Mouse (Mus musculus): ENCODE data around the gene Ces2h. TPM values are rescaled to one million over a fixed set of nuclear protein-coding genes. Genes with fewer than 3 reads are reported as not detected.
A peak's percentile ranks its signal among the peaks of the same experiment; 100 is the strongest.

Ces2h gene
- polyA plus RNA-seq, 1 experiment = not detected

DNA sequence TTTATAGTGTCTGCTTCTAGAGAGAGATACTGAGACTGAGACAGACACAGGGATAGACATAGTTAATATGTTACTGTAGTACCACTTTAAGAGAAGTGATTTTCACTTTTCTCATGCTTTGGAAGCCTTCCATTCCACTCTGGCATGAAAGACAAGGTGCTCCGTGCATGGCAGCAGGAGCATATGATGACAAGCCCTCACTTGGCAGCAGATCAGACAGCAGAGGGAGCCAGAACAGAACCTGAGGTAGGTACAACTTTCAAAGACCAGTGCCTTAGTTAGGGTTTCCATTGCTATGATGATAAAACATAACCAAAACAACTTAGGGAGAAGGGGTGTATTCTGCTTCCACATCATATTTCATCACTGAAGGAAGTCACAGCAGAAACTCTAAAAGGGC lies 22.4 kb downstream of the Ces2h start:
- no peaks in the 10 kb centered on the region for H3K36me3 ChIP-seq (ENCODE audit: control insufficient read depth, insufficient read depth)
- H3K79me2 ChIP-seq (ENCODE audit: control insufficient read depth, insufficient read depth) = no peaks in the 10 kb centered on the region
- no peaks in the 10 kb centered on the region for H3K79me3 ChIP-seq (ENCODE audit: low read depth)
- no peaks in the 10 kb centered on the region for H3K27me3 ChIP-seq (ENCODE audit: control insufficient read depth, insufficient read depth, insufficient read length)
- H3K4me3 ChIP-seq (ENCODE audit: insufficient read depth, poor library complexity, severe bottlenecking) = no peak overlapping the region
- H3ac ChIP-seq (ENCODE audit: control insufficient read depth, insufficient read length, low read depth) = no peak overlapping the region
- TF ChIP-seq CTCF (IDR thresholded peaks at IDR 0.05; ENCODE audit: control insufficient read depth, insufficient read depth, insufficient read length) = no peak
- TF ChIP-seq USF1 (IDR thresholded peaks at IDR 0.05; ENCODE audit: low read depth) = no peak
- no peak for TF ChIP-seq MYOD1 (IDR thresholded peaks at IDR 0.05; ENCODE audit: control insufficient read depth, insufficient read length, low read depth)
- no peak for TF ChIP-seq MAX (IDR thresholded peaks at IDR 0.05)
- TF ChIP-seq MYOG (IDR thresholded peaks at IDR 0.05; ENCODE audit: control insufficient read depth, extremely low read depth, insufficient read length) = no peak
- TF ChIP-seq CEBPB (IDR thresholded peaks at IDR 0.05; ENCODE audit: low read depth) = no peak
- no peak for TF ChIP-seq FOSL1 (IDR thresholded peaks at IDR 0.05; ENCODE audit: insufficient read depth, low read length, poor library complexity, severe bottlenecking)

DNA sequence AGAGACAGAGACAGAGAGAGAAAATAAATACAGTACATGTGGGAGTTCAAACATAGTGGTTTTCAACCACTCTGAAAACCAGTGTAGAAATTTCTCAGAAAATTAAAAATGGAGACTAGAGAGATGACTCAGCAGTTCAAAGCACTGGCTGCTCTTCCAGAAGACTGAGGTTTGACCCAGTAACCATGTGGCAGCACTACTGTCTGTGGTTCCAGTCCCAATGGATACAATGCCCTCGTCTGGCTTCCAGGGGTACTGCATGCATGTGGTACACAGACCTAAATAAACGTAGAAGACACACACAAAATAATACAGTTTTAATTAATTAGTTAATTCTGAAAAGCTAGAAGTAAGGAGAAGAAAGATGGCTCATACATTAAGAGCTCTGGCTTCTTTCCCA lies 24.4 kb downstream of the Ces2h start:
- H3K27me3 ChIP-seq (ENCODE audit: control insufficient read depth, insufficient read depth, insufficient read length) = no peaks in the 10 kb centered on the region
- peak; percentile 12 for TF ChIP-seq CTCF (IDR thresholded peaks at IDR 0.05; ENCODE audit: control insufficient read depth, insufficient read depth, insufficient read length)
- TF ChIP-seq MYOD1 (IDR thresholded peaks at IDR 0.05; ENCODE audit: control insufficient read depth, insufficient read length, low read depth) = no peak
- no peaks in the 10 kb centered on the region for H3K79me2 ChIP-seq (ENCODE audit: control insufficient read depth, insufficient read depth)
- no peaks in the 10 kb centered on the region for H3K79me3 ChIP-seq (ENCODE audit: low read depth)
- no peak overlapping the region for H3K4me3 ChIP-seq (ENCODE audit: insufficient read depth, poor library complexity, severe bottlenecking)
- no peak overlapping the region for H3ac ChIP-seq (ENCODE audit: control insufficient read depth, insufficient read length, low read depth)
- H3K36me3 ChIP-seq (ENCODE audit: control insufficient read depth, insufficient read depth) = no peaks in the 10 kb centered on the region

DNA sequence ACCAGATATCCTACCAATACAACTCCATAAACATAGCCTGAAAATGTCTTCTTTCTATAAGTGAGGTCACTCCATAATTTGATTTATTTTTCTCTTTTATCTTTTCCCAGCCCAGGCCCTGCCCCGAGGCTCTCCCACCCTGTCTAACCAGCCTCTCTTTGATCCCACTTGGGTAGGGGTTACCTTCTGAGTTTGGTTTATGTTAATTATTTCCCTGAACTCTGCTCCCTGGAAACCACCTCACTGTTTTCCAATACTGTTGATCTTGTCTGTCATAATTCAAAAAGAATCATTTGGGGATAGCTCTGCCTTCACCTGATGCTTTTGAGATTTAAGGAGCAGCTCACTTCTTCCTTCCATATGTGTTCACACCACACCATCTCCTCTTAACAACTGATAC lies 42.9 kb downstream of the Ces2h start:
- Histone ChIP-seq H3K79me2 (ENCODE audit: control insufficient read depth, insufficient read depth) (no peaks in the 10 kb centered on the region), H3ac (ENCODE audit: control insufficient read depth, insufficient read length, low read depth) (no peak overlapping the region), H3K79me3 (ENCODE audit: low read depth) (no peaks in the 10 kb centered on the region), H3K4me3 (ENCODE audit: insufficient read depth, poor library complexity, severe bottlenecking) (no peak overlapping the region), H3K27me3 (ENCODE audit: control insufficient read depth, insufficient read depth, insufficient read length) (no peaks in the 10 kb centered on the region), H3K36me3 (ENCODE audit: control insufficient read depth, insufficient read depth) (no peaks in the 10 kb centered on the region)
- TF ChIP-seq MYOG (IDR thresholded peaks at IDR 0.05; ENCODE audit: control insufficient read depth, extremely low read depth, insufficient read length) = no peak
- TF ChIP-seq USF1 (IDR thresholded peaks at IDR 0.05; ENCODE audit: low read depth) = no peak
- no peak for TF ChIP-seq FOSL1 (IDR thresholded peaks at IDR 0.05; ENCODE audit: insufficient read depth, low read length, poor library complexity, severe bottlenecking)
- TF ChIP-seq MAX (IDR thresholded peaks at IDR 0.05) = no peak
- TF ChIP-seq CTCF (IDR thresholded peaks at IDR 0.05; ENCODE audit: control insufficient read depth, insufficient read depth, insufficient read length) = no peak
- TF ChIP-seq MYOD1 (IDR thresholded peaks at IDR 0.05; ENCODE audit: control insufficient read depth, insufficient read length, low read depth) = no peak
- TF ChIP-seq CEBPB (IDR thresholded peaks at IDR 0.05; ENCODE audit: low read depth) = no peak

DNA sequence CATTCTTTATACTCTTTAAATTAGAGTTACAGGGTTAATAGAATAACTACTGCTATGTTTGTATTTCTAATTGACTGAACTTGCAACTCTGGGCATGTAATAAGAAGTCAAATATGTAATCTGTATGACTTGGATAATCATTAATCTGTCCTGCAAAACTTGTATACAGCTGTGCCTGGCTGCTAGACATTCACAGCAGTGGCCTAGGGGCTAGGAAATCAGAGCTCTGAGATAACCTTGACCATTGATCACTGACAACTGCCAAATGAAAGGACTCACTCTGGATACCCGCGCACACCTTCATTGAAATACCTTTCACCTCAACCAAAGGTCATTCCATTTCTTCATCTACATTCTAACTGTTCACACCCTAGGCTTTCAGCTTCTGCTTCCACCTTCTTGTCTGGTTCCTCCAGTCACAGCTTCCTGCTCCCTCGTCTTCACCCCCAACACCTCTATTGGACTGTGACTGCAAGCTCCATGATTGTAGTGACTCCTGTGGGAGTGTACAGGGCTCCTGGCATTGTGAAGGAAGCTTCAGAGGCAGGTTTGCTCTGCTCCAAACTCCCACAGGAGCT lies 45.3 kb downstream of the Ces2h start:
- Histone ChIP-seq H3K36me3 (ENCODE audit: control insufficient read depth, insufficient read depth) (no peaks in the 10 kb centered on the region), H3ac (ENCODE audit: control insufficient read depth, insufficient read length, low read depth) (no peak overlapping the region), H3K79me3 (ENCODE audit: low read depth) (no peaks in the 10 kb centered on the region), H3K27me3 (ENCODE audit: control insufficient read depth, insufficient read depth, insufficient read length) (no peaks in the 10 kb centered on the region), H3K79me2 (ENCODE audit: control insufficient read depth, insufficient read depth) (no peaks in the 10 kb centered on the region), H3K4me3 (ENCODE audit: insufficient read depth, poor library complexity, severe bottlenecking) (no peak overlapping the region)
- TF ChIP-seq CTCF (IDR thresholded peaks at IDR 0.05; ENCODE audit: control insufficient read depth, insufficient read depth, insufficient read length) (no peak), USF1 (IDR thresholded peaks at IDR 0.05; ENCODE audit: low read depth) (no peak), MAX (IDR thresholded peaks at IDR 0.05) (no peak), MYOD1 (IDR thresholded peaks at IDR 0.05; ENCODE audit: control insufficient read depth, insufficient read length, low read depth) (no peak), FOSL1 (IDR thresholded peaks at IDR 0.05; ENCODE audit: insufficient read depth, low read length, poor library complexity, severe bottlenecking) (no peak), MYOG (IDR thresholded peaks at IDR 0.05; ENCODE audit: control insufficient read depth, extremely low read depth, insufficient read length) (no peak), CEBPB (IDR thresholded peaks at IDR 0.05; ENCODE audit: low read depth) (no peak)

DNA sequence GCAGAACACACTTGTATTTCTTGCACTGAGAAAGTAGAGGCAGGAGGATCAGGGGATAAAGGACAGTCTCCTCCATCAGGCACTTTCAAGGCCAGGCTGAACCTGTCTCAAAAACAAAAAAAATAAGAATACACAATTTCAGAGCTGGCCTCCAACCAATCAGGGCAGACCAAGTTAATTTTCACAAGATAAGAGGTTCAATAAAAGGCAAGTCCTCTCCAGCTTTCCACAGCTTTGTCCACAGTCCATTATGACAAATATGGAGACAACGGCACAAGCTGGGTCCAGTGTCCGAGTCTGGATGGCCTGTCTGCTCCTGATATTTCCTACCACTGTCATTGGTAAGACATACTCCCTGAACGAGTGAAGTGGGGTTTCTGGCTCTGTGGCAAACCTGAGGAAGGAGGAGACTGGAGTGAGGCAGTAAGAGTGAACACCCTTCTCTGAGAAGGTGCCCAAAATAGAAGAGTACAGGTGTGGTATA lies 47.8 kb downstream of the Ces2h start, which contains the start of gene Ces3a:
Gene Ces3a (plus strand): TSS at position 231 of the 484 bp plus-strand sequence.
- no peak within 1 kb of the TSS for H3ac ChIP-seq (ENCODE audit: control insufficient read depth, insufficient read length, low read depth)
- no peaks in the 10 kb centered on the region for H3K27me3 ChIP-seq (ENCODE audit: control insufficient read depth, insufficient read depth, insufficient read length)
- H3K4me3 ChIP-seq (ENCODE audit: insufficient read depth, poor library complexity, severe bottlenecking) = no peak within 1 kb of the TSS
- no peaks in the 10 kb centered on the region for H3K79me2 ChIP-seq (ENCODE audit: control insufficient read depth, insufficient read depth)
- no peaks in the 10 kb centered on the region for H3K79me3 ChIP-seq (ENCODE audit: low read depth)
- no peaks in the 10 kb centered on the region for H3K36me3 ChIP-seq (ENCODE audit: control insufficient read depth, insufficient read depth)
- TF ChIP-seq MYOG (IDR thresholded peaks at IDR 0.05; ENCODE audit: control insufficient read depth, extremely low read depth, insufficient read length) = no peak
- no peak for TF ChIP-seq FOSL1 (IDR thresholded peaks at IDR 0.05; ENCODE audit: insufficient read depth, low read length, poor library complexity, severe bottlenecking)
- no peak for TF ChIP-seq CEBPB (IDR thresholded peaks at IDR 0.05; ENCODE audit: low read depth)
- TF ChIP-seq CTCF (IDR thresholded peaks at IDR 0.05; ENCODE audit: control insufficient read depth, insufficient read depth, insufficient read length) = no peak
- TF ChIP-seq USF1 (IDR thresholded peaks at IDR 0.05; ENCODE audit: low read depth) = no peak
- TF ChIP-seq MAX (IDR thresholded peaks at IDR 0.05) = no peak
- no peak for TF ChIP-seq MYOD1 (IDR thresholded peaks at IDR 0.05; ENCODE audit: control insufficient read depth, insufficient read length, low read depth)

DNA sequence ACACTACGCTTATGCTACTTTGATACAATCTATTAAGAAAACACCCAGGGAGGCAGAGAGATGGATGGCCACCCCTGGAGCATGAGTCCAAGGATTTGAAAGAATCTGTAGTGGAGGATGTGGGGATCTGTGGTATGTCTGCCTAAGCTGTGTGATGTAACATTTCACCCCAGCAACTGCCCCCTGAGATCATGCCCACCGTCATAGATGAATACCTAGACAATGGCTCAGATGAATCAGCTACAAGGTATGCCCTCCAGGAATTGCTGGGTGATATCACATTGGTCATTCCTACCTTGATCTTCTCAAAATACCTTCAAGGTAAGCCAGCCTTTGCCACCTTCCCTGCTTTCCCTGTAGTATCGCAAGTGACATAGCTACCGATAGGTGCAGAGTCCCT lies 55.6 kb downstream of the Ces2h start:
- TF ChIP-seq FOSL1 (IDR thresholded peaks at IDR 0.05; ENCODE audit: insufficient read depth, low read length, poor library complexity, severe bottlenecking) (no peak), CTCF (IDR thresholded peaks at IDR 0.05; ENCODE audit: control insufficient read depth, insufficient read depth, insufficient read length) (no peak), MAX (IDR thresholded peaks at IDR 0.05) (no peak), MYOG (IDR thresholded peaks at IDR 0.05; ENCODE audit: control insufficient read depth, extremely low read depth, insufficient read length) (no peak), USF1 (IDR thresholded peaks at IDR 0.05; ENCODE audit: low read depth) (no peak), CEBPB (IDR thresholded peaks at IDR 0.05; ENCODE audit: low read depth) (no peak), MYOD1 (IDR thresholded peaks at IDR 0.05; ENCODE audit: control insufficient read depth, insufficient read length, low read depth) (no peak)
- Histone ChIP-seq H3K27me3 (ENCODE audit: control insufficient read depth, insufficient read depth, insufficient read length) (no peaks in the 10 kb centered on the region), H3ac (ENCODE audit: control insufficient read depth, insufficient read length, low read depth) (no peak overlapping the region), H3K79me3 (ENCODE audit: low read depth) (no peaks in the 10 kb centered on the region), H3K36me3 (ENCODE audit: control insufficient read depth, insufficient read depth) (no peaks in the 10 kb centered on the region), H3K79me2 (ENCODE audit: control insufficient read depth, insufficient read depth) (no peaks in the 10 kb centered on the region), H3K4me3 (ENCODE audit: insufficient read depth, poor library complexity, severe bottlenecking) (no peak overlapping the region)

All from C2C12 (cell line).